Mouse (Mus musculus) liver, embryonic 16.5 days (tissue): ENCODE results near the gene 1520401A03Rik. TPM values are rescaled to one million over a fixed set of nuclear protein-coding genes. Genes with fewer than 3 reads are reported as not detected.

Experiments used
- ATAC-seq: fragments of 200-750 bp; cut with Nextera tagmentation; 2 replicates; pipeline ENCODE4 v1.8.0; 2017; ENCODE audit warnings: low read depth, mild to moderate bottlenecking, moderate number of reproducible peaks, moderate library complexity
- H3K27ac ChIP-seq: fragments of 300-500 bp; sonication (generic); 2 replicates; pipeline ENCODE4 v1.5.1; 2014; ENCODE audit warnings: mild to moderate bottlenecking, low read length
- H3K27me3 ChIP-seq: fragments of 300-500 bp; sonication (generic); 2 replicates; pipeline ENCODE4 v1.6.1; 2014; ENCODE audit warnings: low read depth, low read length, mixed read lengths; ENCODE audit not compliant: control insufficient read depth, insufficient read depth
- H3K36me3 ChIP-seq: fragments of 300-500 bp; sonication (generic); 2 replicates; pipeline ENCODE4 v1.6.1; 2014; ENCODE audit warnings: mild to moderate bottlenecking; ENCODE audit not compliant: control insufficient read depth, insufficient read depth
- H3K4me1 ChIP-seq: fragments of 300-500 bp; sonication (generic); 2 replicates; pipeline ENCODE4 v1.6.1; 2014; ENCODE audit warnings: low read depth, low read length, mixed read lengths; ENCODE audit not compliant: control insufficient read depth
- H3K4me2 ChIP-seq: fragments of 300-500 bp; sonication (generic); 2 replicates; pipeline ENCODE4 v1.6.1; 2014; ENCODE audit warnings: low read depth, low read length, mixed read lengths
- H3K4me3 ChIP-seq: fragments of 300-500 bp; sonication (generic); 2 replicates; pipeline ENCODE4 v1.5.1; 2014; ENCODE audit warnings: low read depth, mild to moderate bottlenecking, low read length
- H3K9ac ChIP-seq: fragments of 300-500 bp; sonication (generic); 2 replicates; pipeline ENCODE4 v1.6.1; 2014; ENCODE audit warnings: low read depth, low read length
- H3K9me3 ChIP-seq: fragments of 300-500 bp; sonication (generic); replicated peaks from 2 replicates; pipeline ENCODE4 v1.6.1; 2016; ENCODE audit warnings: low read length; ENCODE audit not compliant: control insufficient read depth
- WGBS: fragments of 180-500 bp; shearing (Covaris S2); extraction: QIAGEN DNeasy Blood & Tissue Kit; methylation state at CpG from one replicate; pipeline ENCODE4 v1.1.7; 2014; ENCODE audit not compliant: insufficient replicate concordance; 5-methylcytosine and 5-hydroxymethylcytosine counted together
- polyA plus RNA-seq: library from polyadenylated mRNA; unstranded; fragments of >200 nt; fragmentation: Nextera tagmentation; extraction: Ambion mirVana; gene quantifications from 2 replicates; pipeline ENCODE4 v1.2.1, GENCODE M21; 2015

1520401A03Rik gene
- polyA plus RNA-seq, 1 experiment from 2014 or later, result 0.04 TPM

- peaks cover 25% of the 10 kb centered on the region for H3K4me1 ChIP-seq
Observed at GRCm38 (mm10) chr17:23677236-23677679, 45.3 kb downstream of the 1520401A03Rik start, which contains the start of gene Tnfrsf12a. TSS of gene Tnfrsf12a (minus strand) at chr17:23677468.

GRCm38 (mm10) chr17:23676473-23677031 is 46.0 kb downstream of the 1520401A03Rik start:
- no peaks in the 10 kb centered on the region for H3K36me3 ChIP-seq
- H3K27me3 ChIP-seq, result peaks cover 62% of the 10 kb centered on the region
- H3K9me3 ChIP-seq, result no peaks in the 10 kb centered on the region
- H3K4me3 ChIP-seq, result peak overlapping the region; percentile 61
- 1% methylated on average over 37 of the region's 37 CpGs for WGBS
- ATAC-seq, result no peak
- no peak overlapping the region for H3K27ac ChIP-seq
- peak overlapping the region; percentile 24; the same call in 1 of the 2 replicates for H3K9ac ChIP-seq
- peak overlapping the region; percentile 88 for H3K4me2 ChIP-seq
- H3K4me1 ChIP-seq, result peaks cover 25% of the 10 kb centered on the region

More at GRCm38 (mm10) chr17:23677236-23677679, 45.3 kb downstream of the 1520401A03Rik start, which contains the start of gene Tnfrsf12a:
- under 1% methylated on average over 34 of the region's 34 CpGs for WGBS
- Histone ChIP-seq H3K9ac (peak within 1 kb of the TSS; percentile 45), H3K4me3 (peak within 1 kb of the TSS; percentile 61), H3K27ac (no peak within 1 kb of the TSS), H3K9me3 (no peaks in the 10 kb centered on the region), H3K36me3 (no peaks in the 10 kb centered on the region), H3K4me2 (peak within 1 kb of the TSS; percentile 88), H3K27me3 (peaks cover 69% of the 10 kb centered on the region)
- peak; percentile 37 for ATAC-seq

GRCm38 (mm10) chr17:23675564-23676281 is 46.9 kb downstream of the 1520401A03Rik start:
- peaks cover 25% of the 10 kb centered on the region for H3K4me1 ChIP-seq
- no peaks in the 10 kb centered on the region for H3K36me3 ChIP-seq
- peak overlapping the region; percentile 61 for H3K4me3 ChIP-seq
- peaks cover 53% of the 10 kb centered on the region for H3K27me3 ChIP-seq
- H3K4me2 ChIP-seq, result peak overlapping the region; percentile 88
- H3K9ac ChIP-seq, result no peak overlapping the region
- 10% methylated on average over 15 of the region's 15 CpGs for WGBS
- ATAC-seq, result no peak
- no peak overlapping the region for H3K27ac ChIP-seq
- no peaks in the 10 kb centered on the region for H3K9me3 ChIP-seq

GRCm38 (mm10) chr17:23675127-23675526 is 47.5 kb downstream of the 1520401A03Rik start:
- H3K4me1 ChIP-seq, result peaks cover 25% of the 10 kb centered on the region

GRCm38 (mm10) chr17:23674271-23674952 is 48.2 kb downstream of the 1520401A03Rik start:
- WGBS, result 33% methylated on average over 9 of the region's 9 CpGs
- no peak for ATAC-seq
- peak overlapping the region; percentile 46; the same call in 1 of the 2 replicates for H3K27ac ChIP-seq
- peak overlapping the region; percentile 71 for H3K9ac ChIP-seq
- H3K36me3 ChIP-seq, result no peaks in the 10 kb centered on the region; the same call in none of the 2 replicates
- peaks cover 40% of the 10 kb centered on the region for H3K27me3 ChIP-seq
- H3K4me2 ChIP-seq, result peak overlapping the region; percentile 83
- no peaks in the 10 kb centered on the region for H3K9me3 ChIP-seq
- H3K4me3 ChIP-seq, result peak overlapping the region; percentile 74
- H3K4me1 ChIP-seq, result peaks cover 25% of the 10 kb centered on the region

More at GRCm38 (mm10) chr17:23675127-23675526, 47.5 kb downstream of the 1520401A03Rik start:
- Histone ChIP-seq H3K9me3 (no peaks in the 10 kb centered on the region), H3K4me2 (no peak overlapping the region), H3K36me3 (no peaks in the 10 kb centered on the region), H3K9ac (no peak overlapping the region), H3K27me3 (peaks cover 47% of the 10 kb centered on the region), H3K4me3 (no peak overlapping the region), H3K27ac (no peak overlapping the region)
- 46% methylated on average over 5 of the region's 5 CpGs for WGBS
- no peak for ATAC-seq

GRCm38 (mm10) chr17:23673424-23674073 is 49.0 kb downstream of the 1520401A03Rik start, which contains the start of the genes Hcfc1r1 and Thoc6:
TSS of gene Hcfc1r1 (plus strand) at chr17:23673596.
TSS of gene Thoc6 (minus strand) at chr17:23673882.
- Histone ChIP-seq H3K4me2 (peak within 1 kb of the TSS; percentile 83), H3K9ac (peak within 1 kb of the TSS; percentile 71), H3K36me3 (peaks cover 7% of the 10 kb centered on the region), H3K4me3 (peak within 1 kb of the TSS; percentile 74), H3K4me1 (peaks cover 22% of the 10 kb centered on the region), H3K27me3 (peaks cover 32% of the 10 kb centered on the region), H3K9me3 (no peaks in the 10 kb centered on the region), H3K27ac (peak within 1 kb of the TSS; percentile 65)
- under 1% methylated on average over 45 of the region's 45 CpGs for WGBS
- ATAC-seq, result peak; percentile 97

- Histone ChIP-seq H3K9ac (no peak overlapping the region; the same call in 1 of the 2 replicates), H3K27me3 (peaks cover 24% of the 10 kb centered on the region), H3K9me3 (no peaks in the 10 kb centered on the region), H3K36me3 (peaks cover 7% of the 10 kb centered on the region), H3K4me1 (peaks cover 22% of the 10 kb centered on the region), H3K4me2 (peak overlapping the region; percentile 83), H3K4me3 (peak overlapping the region; percentile 74), H3K27ac (no peak overlapping the region)
- 44% methylated on average over 3 of the region's 3 CpGs for WGBS
- no peak for ATAC-seq
Observed at GRCm38 (mm10) chr17:23672761-23673160, 49.8 kb downstream of the 1520401A03Rik start.

- ATAC-seq, result no peak
- WGBS, result 69% methylated on average over 3 of the region's 3 CpGs
- H3K9me3 ChIP-seq, result no peaks in the 10 kb centered on the region
- H3K4me3 ChIP-seq, result no peak overlapping the region
- H3K4me2 ChIP-seq, result no peak overlapping the region
- H3K9ac ChIP-seq, result no peak overlapping the region
- peaks cover 7% of the 10 kb centered on the region for H3K36me3 ChIP-seq
- peaks cover 16% of the 10 kb centered on the region for H3K4me1 ChIP-seq
- peaks cover 11% of the 10 kb centered on the region for H3K27me3 ChIP-seq
- no peak overlapping the region for H3K27ac ChIP-seq
Observed at GRCm38 (mm10) chr17:23671519-23671918, 51.1 kb downstream of the 1520401A03Rik start.
